Mouse (Mus musculus) myocyte (in vitro differentiated cells): ENCODE data around the gene 4933415F23Rik. TPM values are rescaled to one million over a fixed set of nuclear protein-coding genes. Genes with fewer than 3 reads are reported as not detected.

Experiments used
- H3K27me3 ChIP-seq: one replicate; pipeline ENCODE4 v1.6.1; 2011; ENCODE audit not compliant: control insufficient read depth, insufficient read depth, insufficient read length
- H3K36me3 ChIP-seq: one replicate; pipeline ENCODE4 v1.6.1; 2011; ENCODE audit not compliant: control insufficient read depth, insufficient read depth
- H3K4me2 ChIP-seq: one replicate; pipeline ENCODE4 v1.6.1; 2011; ENCODE audit warnings: low read depth, control low read depth
- H3K4me3 ChIP-seq: one replicate; pipeline ENCODE4 v1.5.1; 2011; ENCODE audit warnings: mild to moderate bottlenecking, control low read depth, moderate library complexity
- H3K79me2 ChIP-seq: one replicate; pipeline ENCODE4 v1.6.1; 2011; ENCODE audit not compliant: control insufficient read depth, insufficient read depth
- H3ac ChIP-seq: one replicate; pipeline ENCODE4 v1.6.1; 2011; ENCODE audit not compliant: control insufficient read depth, insufficient read length
- CEBPB ChIP-seq: IDR thresholded peaks from 2 replicates; pipeline ENCODE4 v1.6.1; 2011; ENCODE audit warnings: mild to moderate bottlenecking, moderate library complexity; ENCODE audit not compliant: poor library complexity, insufficient read depth, severe bottlenecking
- E2F4 ChIP-seq: IDR thresholded peaks from one replicate; pipeline ENCODE4 v1.6.1; 2011; ENCODE audit warnings: mild to moderate bottlenecking, control low read depth, moderate library complexity; ENCODE audit not compliant: insufficient read depth
- MAX ChIP-seq: IDR thresholded peaks from one replicate; pipeline ENCODE4 v1.6.1; 2011; ENCODE audit warnings: low read depth, mild to moderate bottlenecking, control low read depth
- MYOD1 ChIP-seq, 3 experiments: IDR thresholded peaks; one replicate each; pipeline ENCODE4 v1.6.1; 2011; ENCODE audit warnings: control low read depth in 2 of 3, low read depth in 2 of 3, mild to moderate bottlenecking in 2 of 3, moderate library complexity in 1 of 3; ENCODE audit not compliant: insufficient read length in 2 of 3, control insufficient read depth in 1 of 3
- MYOG ChIP-seq, 3 experiments: IDR thresholded peaks; one replicate each; pipeline ENCODE4 v1.6.1; 2011; ENCODE audit warnings: control low read depth in 2 of 3, low read depth in 2 of 3, mild to moderate bottlenecking in 2 of 3; ENCODE audit not compliant: insufficient read length in 2 of 3, control insufficient read depth in 1 of 3, insufficient read depth in 1 of 3
- POLR2A ChIP-seq: IDR thresholded peaks from one replicate; pipeline ENCODE4 v1.6.1; 2011; ENCODE audit warnings: low read depth, mild to moderate bottlenecking, control low read depth, moderate library complexity; ENCODE audit not compliant: insufficient read length
- POLR2AphosphoS2 ChIP-seq: IDR thresholded peaks from one replicate; pipeline ENCODE4 v1.6.1; 2011; ENCODE audit warnings: low read depth, control low read depth; ENCODE audit not compliant: insufficient read length
- REST ChIP-seq: IDR thresholded peaks from one replicate; pipeline ENCODE4 v1.6.1; 2011; ENCODE audit warnings: mild to moderate bottlenecking, control low read depth, moderate library complexity; ENCODE audit not compliant: insufficient read depth, insufficient read length
- SRF ChIP-seq: IDR thresholded peaks from one replicate; pipeline ENCODE4 v1.6.1; 2011; ENCODE audit warnings: low read depth; ENCODE audit not compliant: control insufficient read depth, insufficient read length
- TCF12 ChIP-seq: IDR thresholded peaks from one replicate; pipeline ENCODE4 v1.6.1; 2011; ENCODE audit warnings: mild to moderate bottlenecking, control low read depth; ENCODE audit not compliant: poor library complexity, insufficient read depth, severe bottlenecking
- TCF3 ChIP-seq: IDR thresholded peaks from one replicate; pipeline ENCODE4 v1.6.1; 2011; ENCODE audit warnings: low read depth, control low read depth; ENCODE audit not compliant: insufficient read length
- USF1 ChIP-seq: IDR thresholded peaks from one replicate; pipeline ENCODE4 v1.6.1; 2011; ENCODE audit warnings: low read depth, mild to moderate bottlenecking, control low read depth, moderate library complexity
- polyA plus RNA-seq: library from polyadenylated mRNA; unstranded; fragments of >200 nt; fragmentation: generic; extraction: Trizol; gene quantifications from one replicate; pipeline ENCODE4 v1.2.1, GENCODE M21; 2012; ENCODE audit warnings: missing spikeins

Gene 4933415F23Rik
- polyA plus RNA-seq, 1 experiment = not detected

DNA sequence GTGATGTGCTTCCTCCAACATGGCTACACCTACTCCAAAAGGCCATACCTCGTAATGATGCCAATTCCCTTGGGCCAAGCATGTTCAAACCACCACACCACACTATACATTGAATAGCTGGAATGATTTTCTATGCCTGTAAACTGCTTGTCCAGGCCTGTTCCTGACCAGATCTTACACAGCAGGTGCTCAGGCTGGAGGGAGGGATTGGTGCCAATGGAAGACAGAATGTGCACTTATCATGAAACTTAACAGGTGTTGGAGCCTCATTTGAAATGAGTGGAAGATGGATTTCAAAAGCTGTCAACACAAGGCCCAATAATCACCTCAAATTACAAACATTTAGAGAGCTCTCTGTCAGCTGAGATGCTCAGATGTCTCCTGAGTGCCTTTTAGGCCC lies 2.3 kb downstream of the 4933415F23Rik start:
- Histone ChIP-seq H3K79me2 (no peaks in the 10 kb centered on the region), H3K4me3 (no peak overlapping the region), H3K36me3 (no peaks in the 10 kb centered on the region), H3K4me2 (no peak overlapping the region), H3K27me3 (no peaks in the 10 kb centered on the region), H3ac (no peak overlapping the region)
- TF ChIP-seq MYOG (IDR thresholded peaks at IDR 0.05; ENCODE audit: control insufficient read depth in 1 of 3, insufficient read depth in 1 of 3, insufficient read length in 2 of 3, low read depth in 2 of 3) (no peak), MYOD1 (IDR thresholded peaks at IDR 0.05; ENCODE audit: control insufficient read depth in 1 of 3, insufficient read length in 2 of 3, low read depth in 2 of 3) (peak in 1 of 3 experiments; percentile 35)

DNA sequence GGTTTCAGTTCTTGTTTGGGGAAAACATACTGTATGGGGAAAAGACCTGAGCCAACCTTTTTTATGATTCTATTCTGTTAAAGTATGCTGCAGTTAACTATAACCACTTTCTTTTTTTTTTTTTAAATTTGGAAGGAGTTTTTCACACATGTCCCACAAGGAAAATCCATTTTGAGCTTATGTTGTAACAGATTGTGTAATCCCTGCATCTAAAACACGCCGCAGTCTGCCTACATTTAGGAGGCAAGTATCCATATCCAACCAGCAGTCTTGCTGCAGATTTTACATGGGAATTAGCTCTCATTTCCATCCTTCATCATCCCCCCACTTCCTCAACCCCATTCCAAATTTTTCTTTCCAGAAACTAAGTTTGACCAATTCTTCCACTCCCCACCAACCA lies 3.6 kb downstream of the 4933415F23Rik start:
- Histone ChIP-seq H3ac (no peak overlapping the region), H3K27me3 (no peaks in the 10 kb centered on the region), H3K36me3 (no peaks in the 10 kb centered on the region), H3K4me3 (no peak overlapping the region), H3K79me2 (no peaks in the 10 kb centered on the region), H3K4me2 (no peak overlapping the region)
- TF ChIP-seq USF1 = no peak
- no peak for TF ChIP-seq CEBPB
- TF ChIP-seq MAX = no peak
- TF ChIP-seq MYOD1 (IDR thresholded peaks at IDR 0.05; ENCODE audit: control insufficient read depth in 1 of 3, insufficient read length in 2 of 3, low read depth in 2 of 3) = no peak

DNA sequence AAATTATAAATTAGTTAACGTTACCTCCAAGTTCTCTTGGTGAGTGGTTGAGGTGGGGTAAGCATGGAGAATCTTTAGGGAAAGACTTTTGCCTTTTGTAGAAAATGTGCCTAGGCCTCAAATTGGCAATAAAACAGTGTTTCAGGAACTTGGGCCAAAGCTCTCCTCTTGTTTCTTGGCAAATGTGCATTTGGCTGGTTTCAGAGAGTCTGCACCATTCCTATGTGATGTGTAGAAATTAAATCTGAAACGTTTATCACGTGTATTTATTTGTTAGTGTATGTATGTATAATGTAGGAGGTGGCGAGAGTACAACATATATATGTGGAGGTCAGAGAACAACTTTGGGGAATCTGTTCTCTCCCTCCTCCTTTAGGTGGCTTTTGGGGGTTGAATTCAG lies 4.1 kb downstream of the 4933415F23Rik start:
- Histone ChIP-seq H3K36me3 (no peaks in the 10 kb centered on the region), H3ac (no peak overlapping the region), H3K4me2 (no peak overlapping the region), H3K79me2 (no peaks in the 10 kb centered on the region), H3K27me3 (no peaks in the 10 kb centered on the region), H3K4me3 (no peak overlapping the region)
- TF ChIP-seq MAX (no peak), REST (no peak), CEBPB (no peak), POLR2A (no peak), MYOD1 (IDR thresholded peaks at IDR 0.05; ENCODE audit: control insufficient read depth in 1 of 3, insufficient read length in 2 of 3, low read depth in 2 of 3) (no peak), TCF12 (no peak), E2F4 (no peak), TCF3 (no peak)

DNA sequence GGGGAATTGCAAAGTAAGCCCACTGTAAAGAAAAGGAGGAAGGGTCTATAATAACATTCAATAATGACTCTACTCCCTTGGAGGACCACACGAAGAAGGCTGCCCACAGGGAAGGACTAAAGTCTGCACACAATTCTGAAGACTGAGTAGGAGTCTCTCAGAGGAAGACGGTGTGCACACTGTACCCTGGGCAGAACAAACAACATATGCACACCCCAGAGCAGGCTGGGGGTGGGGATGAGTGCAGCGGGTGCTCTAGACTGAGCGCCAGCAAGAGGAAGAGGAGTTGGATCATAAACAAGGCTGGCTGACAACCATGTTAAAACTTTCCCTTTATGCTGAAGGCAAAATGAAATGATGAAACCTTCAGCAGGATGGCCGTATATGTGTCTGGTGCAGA lies 34.3 kb downstream of the 4933415F23Rik start:
- Histone ChIP-seq H3K4me3 (no peak overlapping the region), H3ac (no peak overlapping the region), H3K27me3 (no peaks in the 10 kb centered on the region), H3K4me2 (no peak overlapping the region), H3K36me3 (no peaks in the 10 kb centered on the region), H3K79me2 (no peaks in the 10 kb centered on the region)
- no peak for TF ChIP-seq CEBPB
- TF ChIP-seq POLR2AphosphoS2 = no peak
- TF ChIP-seq E2F4 = no peak
- no peak for TF ChIP-seq MAX
- no peak for TF ChIP-seq MYOG (IDR thresholded peaks at IDR 0.05; ENCODE audit: control insufficient read depth in 1 of 3, insufficient read depth in 1 of 3, insufficient read length in 2 of 3, low read depth in 2 of 3)
- no peak for TF ChIP-seq USF1
- TF ChIP-seq MYOD1 (IDR thresholded peaks at IDR 0.05; ENCODE audit: control insufficient read depth in 1 of 3, insufficient read length in 2 of 3, low read depth in 2 of 3) = no peak

DNA sequence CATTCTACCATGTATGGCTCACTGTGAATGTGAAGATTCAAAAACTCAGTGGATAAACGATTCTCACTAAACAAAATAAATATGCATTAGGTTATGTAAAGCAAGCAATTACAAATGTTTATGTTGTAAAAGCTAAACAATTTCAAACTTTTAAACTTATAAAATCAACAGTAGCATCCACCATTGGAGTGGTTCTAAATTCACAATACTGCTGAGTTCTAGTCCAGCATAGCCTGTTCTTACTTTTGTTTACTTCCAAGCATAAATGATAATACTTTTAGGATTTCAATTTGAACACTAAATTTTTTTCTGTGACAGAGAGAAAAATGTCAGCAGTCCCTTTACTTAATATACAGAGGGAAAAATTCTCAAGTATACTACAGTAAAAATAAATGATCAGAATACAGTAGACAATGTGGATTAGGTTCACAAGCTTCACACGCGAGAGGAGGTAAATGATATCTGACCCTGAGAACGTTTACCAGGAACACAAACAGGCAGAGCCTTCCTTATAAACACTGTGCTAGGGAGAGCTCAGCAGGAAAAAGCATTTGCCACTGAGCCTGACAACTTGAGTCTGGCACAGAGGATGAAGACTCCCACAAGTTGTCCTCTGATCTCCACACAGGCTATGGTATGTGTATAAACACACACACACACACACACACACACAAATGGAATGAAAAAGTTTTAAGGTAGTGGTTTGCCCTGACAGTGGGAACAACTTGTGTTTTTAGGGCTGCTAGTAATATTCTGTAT lies 37.2 kb downstream of the 4933415F23Rik start:
- H3K4me2 ChIP-seq = no peak overlapping the region
- no peaks in the 10 kb centered on the region for H3K36me3 ChIP-seq
- H3K4me3 ChIP-seq = no peak overlapping the region
- no peaks in the 10 kb centered on the region for H3K27me3 ChIP-seq
- no peaks in the 10 kb centered on the region for H3K79me2 ChIP-seq
- no peak for TF ChIP-seq POLR2AphosphoS2
- TF ChIP-seq USF1 = no peak
- TF ChIP-seq TCF3 = no peak
- no peak for TF ChIP-seq REST
- TF ChIP-seq SRF = no peak
- no peak overlapping the region for H3ac ChIP-seq

DNA sequence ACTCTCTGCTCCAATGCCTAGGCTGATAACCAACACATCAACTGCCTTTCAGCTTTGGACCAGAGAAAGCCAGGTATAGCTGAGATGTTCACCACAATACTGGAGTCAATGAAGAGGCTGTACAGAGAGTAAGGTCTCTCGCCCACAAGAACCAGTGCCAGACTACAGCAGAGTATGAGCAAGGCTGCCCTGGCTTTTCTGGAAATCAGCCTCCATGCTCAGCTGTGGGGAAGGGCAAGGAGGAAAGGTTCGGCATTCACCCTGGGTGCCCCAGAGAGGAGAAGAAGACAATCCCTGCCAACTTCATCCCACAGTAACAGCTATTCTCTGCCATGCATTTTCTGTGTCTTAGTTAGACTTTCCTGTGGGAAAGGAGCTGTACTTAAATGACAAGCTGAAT lies 38.1 kb downstream of the 4933415F23Rik start:
- H3K36me3 ChIP-seq = no peaks in the 10 kb centered on the region
- H3K79me2 ChIP-seq = no peaks in the 10 kb centered on the region
- H3ac ChIP-seq = no peak overlapping the region
- no peak overlapping the region for H3K4me3 ChIP-seq
- TF ChIP-seq E2F4 (no peak), USF1 (no peak), MAX (no peak), REST (no peak), SRF (no peak), CEBPB (no peak), POLR2A (no peak), POLR2AphosphoS2 (no peak), MYOG (IDR thresholded peaks at IDR 0.05; ENCODE audit: control insufficient read depth in 1 of 3, insufficient read depth in 1 of 3, insufficient read length in 2 of 3, low read depth in 2 of 3) (no peak), TCF3 (no peak), MYOD1 (IDR thresholded peaks at IDR 0.05; ENCODE audit: control insufficient read depth in 1 of 3, insufficient read length in 2 of 3, low read depth in 2 of 3) (no peak), TCF12 (no peak)
- H3K27me3 ChIP-seq = no peaks in the 10 kb centered on the region
- no peak overlapping the region for H3K4me2 ChIP-seq
